Mouse (Mus musculus) CH12.LX (cell line): ENCODE measurements around the gene Slc39a5. TPM values are rescaled to one million over a fixed set of nuclear protein-coding genes. Genes with fewer than 3 reads are reported as not detected.

ENCODE experiments used
- DNase-seq: peaks from one replicate; pipeline ENCODE4 v3.0.0-alpha.2; 2013; ENCODE audit errors: extremely low read depth
- H3K27ac ChIP-seq: 2 replicates; pipeline ENCODE4 v1.5.1; 2012; ENCODE audit warnings: low read depth, mild to moderate bottlenecking, control low read depth, moderate library complexity; ENCODE audit not compliant: insufficient read depth
- H3K27me3 ChIP-seq: replicated peaks from 2 replicates; pipeline ENCODE3; 2012; ENCODE audit warnings: inconsistent platforms
- H3K36me3 ChIP-seq, 2 experiments: replicated peaks in 1 of 2; 2 replicates each; pipeline versions ENCODE3 to v1.6.1; 2012; ENCODE audit warnings: inconsistent platforms in 1 of 2, low read length in 1 of 2, mild to moderate bottlenecking in 1 of 2, mixed read lengths in 1 of 2, moderate library complexity in 1 of 2; ENCODE audit not compliant: control insufficient read depth in 1 of 2, insufficient read depth in 1 of 2
- H3K4me1 ChIP-seq, 2 experiments: 2 replicates each; pipeline ENCODE4 v1.6.1; 2012; ENCODE audit warnings: inconsistent platforms in 1 of 2, moderate library complexity in 1 of 2; ENCODE audit not compliant: insufficient read depth in 2 of 2, control insufficient read depth in 1 of 2
- H3K4me2 ChIP-seq: 2 replicates; pipeline ENCODE4 v1.6.1; 2012; ENCODE audit warnings: low read depth, mild to moderate bottlenecking, control low read depth; ENCODE audit not compliant: poor library complexity, insufficient read depth, severe bottlenecking
- H3K4me3 ChIP-seq, 3 experiments: fragments of 150-350 bp in 1 of 3; sonication (generic) in 1 of 3; replicated peaks in 1 of 3; 2 replicates each; pipeline versions ENCODE3 to v1.5.1; 2011 to 2012; ENCODE audit warnings: low read depth in 2 of 3, low read length in 2 of 3, mild to moderate bottlenecking in 2 of 3, moderate library complexity in 2 of 3, control low read depth in 1 of 3, improper control_type of control experiment in 1 of 3, inconsistent platforms in 1 of 3, mixed read lengths in 1 of 3; ENCODE audit not compliant: poor library complexity in 1 of 3
- H3K79me2 ChIP-seq: replicated peaks from 2 replicates; pipeline ENCODE4 v1.6.1; 2012; ENCODE audit warnings: mild to moderate bottlenecking, moderate library complexity; ENCODE audit not compliant: control insufficient read depth, poor library complexity, insufficient read depth, severe bottlenecking; ENCODE audit errors: extremely low read depth
- H3K9ac ChIP-seq: 2 replicates; pipeline ENCODE4 v1.6.1; 2012; ENCODE audit warnings: low read depth, mild to moderate bottlenecking, control low read depth, moderate library complexity; ENCODE audit not compliant: insufficient read depth
- H3K9me3 ChIP-seq: replicated peaks from 2 replicates; pipeline ENCODE3; 2012; ENCODE audit warnings: low read length, inconsistent platforms, mixed read lengths
- BHLHE40 ChIP-seq: IDR thresholded peaks from 2 replicates; pipeline ENCODE4 v1.6.1; 2011; ENCODE audit warnings: mild to moderate bottlenecking, low read depth, low read length, improper control_type of control experiment
- CHD1 ChIP-seq: IDR thresholded peaks from 2 replicates; pipeline ENCODE4 v1.6.1; 2012; ENCODE audit warnings: low read depth, low read length, improper control_type of control experiment, inconsistent platforms
- CHD2 ChIP-seq: IDR thresholded peaks from 2 replicates; pipeline ENCODE4 v1.6.1; 2011; ENCODE audit warnings: low read length, improper control_type of control experiment
- CTCF ChIP-seq, 2 experiments: IDR thresholded peaks in 1 of 2; conservative IDR thresholded peaks in 1 of 2; 2 replicates each; pipeline ENCODE4 v1.5.1; 2011 to 2012; ENCODE audit warnings: low read depth in 2 of 2, low read length in 2 of 2, improper control_type of control experiment in 1 of 2, inconsistent platforms in 1 of 2, mild to moderate bottlenecking in 1 of 2, moderate library complexity in 1 of 2
- ETS1 ChIP-seq: conservative IDR thresholded peaks from 2 replicates; pipeline ENCODE4 v1.6.1; 2012; ENCODE audit warnings: low read depth, mild to moderate bottlenecking, inconsistent platforms, low read length, improper control_type of control experiment, moderate library complexity
- IRF4 ChIP-seq: IDR thresholded peaks from 2 replicates; pipeline ENCODE4 v1.6.1; 2014; ENCODE audit warnings: low read depth, mild to moderate bottlenecking, inconsistent platforms, low read length, improper control_type of control experiment
- JUN ChIP-seq: IDR thresholded peaks from 2 replicates; pipeline ENCODE4 v1.6.1; 2011; ENCODE audit warnings: low read depth, mild to moderate bottlenecking, low read length, improper control_type of control experiment, moderate library complexity; ENCODE audit not compliant: insufficient read depth
- JUND ChIP-seq: conservative IDR thresholded peaks from 2 replicates; pipeline ENCODE4 v1.6.1; 2011; ENCODE audit warnings: low read depth, low read length, improper control_type of control experiment
- MAX ChIP-seq: IDR thresholded peaks from 2 replicates; pipeline ENCODE4 v1.6.1; 2011; ENCODE audit warnings: low read length, improper control_type of control experiment
- MAZ ChIP-seq: IDR thresholded peaks from 2 replicates; pipeline ENCODE4 v1.6.1; 2012; ENCODE audit warnings: low read depth, mild to moderate bottlenecking, inconsistent platforms, low read length, improper control_type of control experiment, moderate library complexity
- MEF2A ChIP-seq: IDR thresholded peaks from 2 replicates; pipeline ENCODE4 v1.6.1; 2014; ENCODE audit warnings: low read depth, mild to moderate bottlenecking, inconsistent platforms, low read length, improper control_type of control experiment, borderline replicate concordance
- MXI1 ChIP-seq: IDR thresholded peaks from 2 replicates; pipeline ENCODE4 v1.6.1; 2011; ENCODE audit warnings: mild to moderate bottlenecking, low read depth, low read length, improper control_type of control experiment
- MYC ChIP-seq: IDR thresholded peaks from 2 replicates; pipeline ENCODE4 v1.6.1; 2011; ENCODE audit warnings: low read depth, mild to moderate bottlenecking, improper control_type of control experiment, low read length
- NELFE ChIP-seq: IDR thresholded peaks from 2 replicates; pipeline ENCODE4 v1.6.1; 2011; ENCODE audit warnings: low read depth, low read length, improper control_type of control experiment
- NRF1 ChIP-seq: IDR thresholded peaks from 2 replicates; pipeline ENCODE4 v1.6.1; 2014; ENCODE audit warnings: low read depth, mild to moderate bottlenecking, inconsistent platforms, low read length, improper control_type of control experiment, moderate library complexity
- POLR2AphosphoS2 ChIP-seq: IDR thresholded peaks from 2 replicates; pipeline ENCODE4 v1.6.1; 2011; ENCODE audit warnings: low read depth, low read length, improper control_type of control experiment
- RCOR1 ChIP-seq: conservative IDR thresholded peaks from 2 replicates; pipeline ENCODE4 v1.6.1; 2012; ENCODE audit warnings: low read depth, mild to moderate bottlenecking, inconsistent platforms, low read length, improper control_type of control experiment
- SIN3A ChIP-seq: IDR thresholded peaks from 2 replicates; pipeline ENCODE4 v1.6.1; 2012; ENCODE audit warnings: low read length, improper control_type of control experiment, inconsistent platforms
- SMC3 ChIP-seq: IDR thresholded peaks from 2 replicates; pipeline ENCODE4 v1.6.1; 2011; ENCODE audit warnings: low read depth, low read length, improper control_type of control experiment
- TBP ChIP-seq: conservative IDR thresholded peaks from 2 replicates; pipeline ENCODE4 v1.6.1; 2011; ENCODE audit warnings: low read depth, low read length, improper control_type of control experiment
- TCF12 ChIP-seq: IDR thresholded peaks from 2 replicates; pipeline ENCODE4 v1.6.1; 2014; ENCODE audit warnings: low read depth, mild to moderate bottlenecking, inconsistent platforms, low read length, improper control_type of control experiment
- USF1 ChIP-seq: IDR thresholded peaks from 2 replicates; pipeline ENCODE4 v1.6.1; 2014; ENCODE audit warnings: low read depth, mild to moderate bottlenecking, inconsistent platforms, low read length, improper control_type of control experiment
- ZC3H11A ChIP-seq: IDR thresholded peaks from 2 replicates; pipeline ENCODE4 v1.6.1; 2012; ENCODE audit warnings: low read depth, mild to moderate bottlenecking, inconsistent platforms, low read length, improper control_type of control experiment
- ZKSCAN1 ChIP-seq: IDR thresholded peaks from 2 replicates; pipeline ENCODE4 v1.6.1; 2012; ENCODE audit warnings: low read depth, inconsistent platforms, low read length, improper control_type of control experiment, borderline replicate concordance
- dilution Hi-C: fragments of 300-500 bp; cut with MboI; formaldehyde crosslinking; loops from 2 replicates; pipeline ENCODE4 v1.14.3; 2020; ENCODE audit warnings: low sequenced_read_pairs; ENCODE audit not compliant: extremely low pct_unique_long_range_greater_than_20kb, extremely low pct_ligation_motif_present
- in situ Hi-C: fragments of 300-500 bp; cut with MboI; formaldehyde crosslinking; loops from 3 replicates; pipeline ENCODE4 v1.14.3; 2019; ENCODE audit warnings: low sequenced_read_pairs, low pct_ligation_motif_present, low pct_unique_long_range_greater_than_20kb, mixed read lengths
- polyA plus RNA-seq: library from polyadenylated mRNA; unstranded; fragments of >175 nt; gene quantifications from 2 replicates; pipeline ENCODE4 v1.2.1, GENCODE M21; 2012; ENCODE audit warnings: low read depth; ENCODE audit not compliant: insufficient read length
- total RNA-seq, 2 experiments: library from RNA; depleted of rRNA; stranded (reverse); fragments of 300-350 nt in 1 of 2; fragments of >200 nt in 1 of 2; gene quantifications; 2 replicates each; pipeline ENCODE4 v1.2.3; 2012 to 2014

Slc39a5 gene
- total and polyA plus RNA-seq, 3 experiments = 0.11 TPM; not detected in 2

GRCm38 (mm10) chr10:128369599-128369998 lies 31.4 kb downstream of the Slc39a5 start:
- in situ Hi-C loops = no loop called here
- peak overlapping the region in 2 of 3 experiments; percentile 49 to 68 for H3K4me3 ChIP-seq
- H3K9me3 ChIP-seq = no peaks in the 10 kb centered on the region
- peak overlapping the region; percentile 37 for H3K4me2 ChIP-seq
- peaks cover 6 to 17% of the 10 kb centered on the region in 2 experiments for H3K36me3 ChIP-seq
- peaks cover 3 to 22% of the 10 kb centered on the region in 2 experiments; a peak in 3 of 4 replicates for H3K4me1 ChIP-seq
- H3K27me3 ChIP-seq = no peaks in the 10 kb centered on the region
- H3K27ac ChIP-seq = peak overlapping the region; percentile 99; the same call in 1 of the 2 replicates
- no peak for DNase-seq
- TF ChIP-seq POLR2AphosphoS2 = no peak
- TF ChIP-seq MEF2A = no peak
- TF ChIP-seq ETS1 = no peak
- no peak for TF ChIP-seq IRF4
- peak overlapping the region; percentile 77 for H3K9ac ChIP-seq
- H3K79me2 ChIP-seq = no peaks in the 10 kb centered on the region
- dilution Hi-C loops = no loop called here

- H3K9me3 ChIP-seq = no peaks in the 10 kb centered on the region
- peaks cover 3 to 22% of the 10 kb centered on the region in 2 experiments; a peak in 3 of 4 replicates for H3K4me1 ChIP-seq
- TF ChIP-seq IRF4 = no peak
- TF ChIP-seq JUN = no peak
- TF ChIP-seq SIN3A = no peak
- TF ChIP-seq MAX = no peak
- TF ChIP-seq TCF12 = no peak
- no peak for TF ChIP-seq MAZ
- no peak for TF ChIP-seq CHD2
- peak; percentile 84; the same call in 1 of the 2 replicates for TF ChIP-seq TBP
- no peaks in the 10 kb centered on the region for H3K79me2 ChIP-seq
- peak overlapping the region; percentile 77 for H3K9ac ChIP-seq
- peak overlapping the region; percentile 49 to 93 (median 68) for H3K4me3 ChIP-seq
- peak overlapping the region; percentile 37 for H3K4me2 ChIP-seq
- dilution Hi-C loops = no loop called here
- H3K27ac ChIP-seq = peak overlapping the region; percentile 99
- H3K36me3 ChIP-seq = peaks cover 8 to 21% of the 10 kb centered on the region in 2 experiments
- no peak for DNase-seq
- H3K27me3 ChIP-seq = no peaks in the 10 kb centered on the region
- in situ Hi-C loops = no loop called here
These were observed 31.8 kb downstream of the Slc39a5 start for GRCm38 (mm10) chr10:128369218-128369543.

DNA sequence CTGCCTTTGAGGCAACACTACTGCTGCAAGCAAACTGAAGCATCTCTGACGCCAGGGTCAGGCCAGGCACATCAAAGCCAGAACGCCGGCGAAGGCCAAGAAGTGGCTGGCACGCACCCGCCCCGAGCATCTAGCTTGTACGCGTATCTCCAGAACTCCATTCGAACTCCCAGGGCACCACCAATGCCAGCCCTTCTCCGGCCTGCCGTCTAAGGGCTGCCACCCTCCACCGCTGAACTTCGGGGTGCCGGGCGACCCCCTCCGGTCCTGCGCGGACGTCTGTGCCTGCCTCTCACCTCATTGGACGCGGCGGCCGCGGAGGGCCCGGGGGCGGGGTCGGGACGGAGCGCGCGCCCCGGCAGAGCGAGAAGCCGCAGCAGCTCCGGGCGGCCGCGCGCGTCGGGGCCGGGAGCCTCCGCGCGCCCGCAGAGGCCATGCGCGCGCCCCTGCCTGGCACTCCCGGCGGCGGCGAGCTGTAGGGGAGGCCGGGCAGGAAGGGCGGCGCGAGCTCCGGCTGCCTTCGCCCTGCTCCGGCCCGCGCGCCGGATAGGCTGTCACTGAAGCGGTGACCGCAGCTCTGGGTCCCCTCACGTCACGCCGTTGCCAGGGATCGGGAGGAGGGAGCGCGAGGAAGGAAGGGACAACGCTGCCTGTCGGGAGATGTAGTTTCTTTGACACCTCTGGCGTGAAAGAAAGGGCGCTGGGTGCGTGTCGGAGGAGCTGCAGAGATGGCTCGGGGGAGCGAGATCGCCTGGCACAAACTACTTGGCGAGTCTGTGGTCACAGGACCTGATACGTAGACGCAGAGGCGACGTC lies 32.4 kb downstream of the Slc39a5 start, which contains the start of gene Coq10a:
Coq10a (minus strand) TSS at position 596 of the 816 bp plus-strand sequence.
- Histone ChIP-seq H3K4me1 (peaks cover 3 to 22% of the 10 kb centered on the region in 2 experiments; a peak in 3 of 4 replicates), H3K4me2 (peak within 1 kb of the TSS; percentile 73), H3K9me3 (no peaks in the 10 kb centered on the region), H3K4me3 (peak within 1 kb of the TSS; percentile 68 to 93 (median 80)), H3K79me2 (no peaks in the 10 kb centered on the region), H3K9ac (peak within 1 kb of the TSS; percentile 77), H3K27ac (peak within 1 kb of the TSS; percentile 99), H3K27me3 (no peaks in the 10 kb centered on the region), H3K36me3 (peaks cover 10 to 23% of the 10 kb centered on the region in 2 experiments)
- in situ Hi-C loops = no loop called here
- peak; percentile 88 for DNase-seq
- dilution Hi-C loops = no loop called here
- TF ChIP-seq BHLHE40 = no peak; the same call in 1 of the 2 replicates
- TF ChIP-seq CHD1 = no peak
- no peak for TF ChIP-seq JUND
- no peak for TF ChIP-seq SMC3
- peak; percentile 15; the same call in 1 of the 2 replicates for TF ChIP-seq USF1
- peak; percentile 46 for TF ChIP-seq NRF1
- TF ChIP-seq SIN3A = peak; percentile 82
- TF ChIP-seq MXI1 = peak; percentile 70; the same call in 1 of the 2 replicates
- no peak for TF ChIP-seq CTCF (conservative IDR thresholded peaks at IDR 0.05 in 1 of 2, IDR thresholded peaks at IDR 0.05 in 1 of 2; ENCODE audit: low read depth in 2 of 2, low read length in 2 of 2)
- TF ChIP-seq CHD2 = no peak
- TF ChIP-seq RCOR1 = no peak
- no peak for TF ChIP-seq MAZ
- TF ChIP-seq TBP = no peak; the same call in 1 of the 2 replicates
- no peak for TF ChIP-seq MYC
- TF ChIP-seq NELFE = peak; percentile 91
- TF ChIP-seq ZC3H11A = no peak
- no peak for TF ChIP-seq ZKSCAN1
